Mouse (Mus musculus): ENCODE measurements around the gene Srrt.

GRCm38 (mm10) chr5:137285045-137285444, 22.4 kb downstream of the Srrt start:
- peak; percentile 60; the same call in 1 of the 2 replicates for TF ChIP-seq CTCF (IDR thresholded peaks at IDR 0.05; ENCODE audit: control insufficient read depth, insufficient read depth, insufficient replicate concordance, low read depth, low read length)
- TF ChIP-seq POLR2A (IDR thresholded peaks at IDR 0.05; ENCODE audit: control insufficient read depth, low read depth, low read length): no peak
